Mouse (Mus musculus) forebrain, embryonic 12.5 days (tissue): ENCODE measurements around the gene Cetn3. TPM values are rescaled to one million over a fixed set of nuclear protein-coding genes. Genes with fewer than 3 reads are reported as not detected.

Experiments
- ATAC-seq: fragments of 200-750 bp; cut with Nextera tagmentation; 2 replicates; pipeline ENCODE4 v1.8.0; 2017; ENCODE audit warnings: moderate TSS enrichment; ENCODE audit not compliant: low FRiP score
- H3K27ac ChIP-seq: fragments of 300-500 bp; sonication (generic); 2 replicates; pipeline ENCODE4 v1.5.1; 2016; ENCODE audit warnings: mild to moderate bottlenecking
- H3K27me3 ChIP-seq: fragments of 300-500 bp; sonication (generic); 2 replicates; pipeline ENCODE4 v1.6.1; 2016; ENCODE audit warnings: mild to moderate bottlenecking
- H3K36me3 ChIP-seq: fragments of 300-500 bp; sonication (generic); replicated peaks from 2 replicates; pipeline ENCODE4 v1.6.1; 2016; ENCODE audit warnings: mild to moderate bottlenecking
- H3K4me1 ChIP-seq: fragments of 300-500 bp; sonication (generic); 2 replicates; pipeline ENCODE4 v1.6.1; 2016
- H3K4me2 ChIP-seq: fragments of 300-500 bp; sonication (generic); 2 replicates; pipeline ENCODE4 v1.6.1; 2016; ENCODE audit warnings: mild to moderate bottlenecking, moderate library complexity
- H3K4me3 ChIP-seq: fragments of 300-500 bp; sonication (generic); replicated peaks from 2 replicates; pipeline ENCODE4 v1.5.1; 2016; ENCODE audit warnings: mild to moderate bottlenecking
- H3K9ac ChIP-seq: fragments of 300-500 bp; sonication (generic); 2 replicates; pipeline ENCODE4 v1.6.1; 2016; ENCODE audit warnings: mild to moderate bottlenecking
- H3K9me3 ChIP-seq: fragments of 300-500 bp; sonication (generic); 2 replicates; pipeline ENCODE4 v1.6.1; 2016
- WGBS: fragments of 180-500 bp; shearing (Covaris S2); methylation state at CpG from one replicate; pipeline ENCODE4 v1.1.7; 2016; 5-methylcytosine and 5-hydroxymethylcytosine counted together
- polyA plus RNA-seq: library from polyadenylated mRNA; unstranded; fragments of >200 nt; fragmentation: Nextera tagmentation; extraction: Ambion mirVana; gene quantifications from 2 replicates; pipeline ENCODE4 v1.2.1, GENCODE M21; 2016

Cetn3 gene
- polyA plus RNA-seq, 1 experiment from 2014 or later, result 307 TPM

- ATAC-seq, result no peak
- H3K4me1 ChIP-seq, result no peaks in the 10 kb centered on the region
- no peaks in the 10 kb centered on the region for H3K27me3 ChIP-seq
- H3K4me3 ChIP-seq, result no peak overlapping the region
- no peak overlapping the region for H3K27ac ChIP-seq
- 76% methylated on average over 3 of the region's 3 CpGs for WGBS
- H3K4me2 ChIP-seq, result no peak overlapping the region
- no peaks in the 10 kb centered on the region for H3K36me3 ChIP-seq
- no peaks in the 10 kb centered on the region for H3K9me3 ChIP-seq
- H3K9ac ChIP-seq, result no peak overlapping the region
These were observed 6.7 kb upstream of the Cetn3 start for GRCm38 (mm10) chr13:81776217-81776616.

GRCm38 (mm10) chr13:81782475-81782874 lies 402 bp upstream of the Cetn3 start:
- no peaks in the 10 kb centered on the region for H3K27me3 ChIP-seq
- WGBS, result 52% methylated on average over 9 of the region's 9 CpGs
- ATAC-seq, result no peak
- 0 out of 2 replicates have a peak, but pooled peaks cover 4% of the 10 kb centered on the region for H3K36me3 ChIP-seq
- peak overlapping the region; percentile 70 for H3K4me3 ChIP-seq
- H3K4me2 ChIP-seq, result peak overlapping the region; percentile 55
- H3K4me1 ChIP-seq, result peaks cover 21% of the 10 kb centered on the region
- no peaks in the 10 kb centered on the region for H3K9me3 ChIP-seq
- H3K9ac ChIP-seq, result peak overlapping the region; percentile 80
- peak overlapping the region; percentile 99 for H3K27ac ChIP-seq

- Histone ChIP-seq H3K9me3 (no peaks in the 10 kb centered on the region), H3K9ac (peak overlapping the region; percentile 80), H3K27me3 (no peaks in the 10 kb centered on the region), H3K4me1 (peaks cover 21% of the 10 kb centered on the region), H3K4me3 (peak overlapping the region; percentile 70), H3K27ac (peak overlapping the region; percentile 99), H3K4me2 (peak overlapping the region; percentile 48), H3K36me3 (peaks cover 5% of the 10 kb centered on the region)
- peak; percentile 97 for ATAC-seq
- WGBS, result under 1% methylated on average over 62 of the region's 62 CpGs
These were observed 797 bp downstream of the Cetn3 start for GRCm38 (mm10) chr13:81783405-81784342.

- Histone ChIP-seq H3K36me3 (peaks cover 16% of the 10 kb centered on the region), H3K9me3 (no peaks in the 10 kb centered on the region), H3K27me3 (no peaks in the 10 kb centered on the region), H3K4me3 (no peak overlapping the region), H3K9ac (peak overlapping the region; percentile 45), H3K4me2 (peak overlapping the region; percentile 39), H3K4me1 (peaks cover 21% of the 10 kb centered on the region), H3K27ac (peak overlapping the region; percentile 72; the same call in 1 of the 2 replicates)
- no peak for ATAC-seq
- WGBS, result 53% methylated on average over 11 of the region's 11 CpGs
These were observed 3.0 kb downstream of the Cetn3 start for GRCm38 (mm10) chr13:81785766-81786480.

- Histone ChIP-seq H3K4me3 (no peak overlapping the region), H3K9me3 (no peaks in the 10 kb centered on the region), H3K27ac (no peak overlapping the region), H3K27me3 (no peaks in the 10 kb centered on the region), H3K36me3 (peaks cover 32% of the 10 kb centered on the region), H3K4me1 (peaks cover 9% of the 10 kb centered on the region), H3K4me2 (no peak overlapping the region), H3K9ac (no peak overlapping the region)
- no peak for ATAC-seq
- WGBS, result 95% methylated on average over 8 of the region's 8 CpGs
These were observed 7.3 kb downstream of the Cetn3 start for GRCm38 (mm10) chr13:81790160-81790559.

- no peaks in the 10 kb centered on the region for H3K9me3 ChIP-seq
- no peak overlapping the region for H3K4me3 ChIP-seq
- no peaks in the 10 kb centered on the region for H3K27me3 ChIP-seq
- WGBS, result 94% methylated on average over 8 of the region's 8 CpGs
- ATAC-seq, result no peak
- H3K9ac ChIP-seq, result no peak overlapping the region
- no peaks in the 10 kb centered on the region for H3K4me1 ChIP-seq
- peaks cover 33% of the 10 kb centered on the region for H3K36me3 ChIP-seq
- H3K4me2 ChIP-seq, result no peak overlapping the region
- H3K27ac ChIP-seq, result no peak overlapping the region
These were observed 9.0 kb downstream of the Cetn3 start for GRCm38 (mm10) chr13:81791861-81792260.

GRCm38 (mm10) chr13:81793850-81794249 lies 11.0 kb downstream of the Cetn3 start:
- Histone ChIP-seq H3K27me3 (no peaks in the 10 kb centered on the region), H3K9me3 (no peaks in the 10 kb centered on the region), H3K9ac (no peak overlapping the region), H3K36me3 (peaks cover 30% of the 10 kb centered on the region), H3K27ac (no peak overlapping the region), H3K4me1 (no peaks in the 10 kb centered on the region), H3K4me2 (no peak overlapping the region), H3K4me3 (no peak overlapping the region)
- ATAC-seq, result no peak
- 81% methylated on average over 1 of the region's 1 CpGs for WGBS

- Histone ChIP-seq H3K27ac (no peak overlapping the region), H3K4me2 (no peak overlapping the region), H3K4me3 (no peak overlapping the region), H3K36me3 (no peaks in the 10 kb centered on the region), H3K9me3 (no peaks in the 10 kb centered on the region), H3K27me3 (no peaks in the 10 kb centered on the region), H3K9ac (no peak overlapping the region), H3K4me1 (no peaks in the 10 kb centered on the region)
- 45% methylated on average over 3 of the region's 3 CpGs for WGBS
- ATAC-seq, result no peak
These were observed 18.2 kb downstream of the Cetn3 start for GRCm38 (mm10) chr13:81801121-81801520.

- no peaks in the 10 kb centered on the region for H3K9me3 ChIP-seq
- H3K27me3 ChIP-seq, result no peaks in the 10 kb centered on the region
- H3K4me1 ChIP-seq, result no peaks in the 10 kb centered on the region
- no peak overlapping the region for H3K4me3 ChIP-seq
- no peak overlapping the region for H3K9ac ChIP-seq
- no peak overlapping the region for H3K4me2 ChIP-seq
- no peak overlapping the region for H3K27ac ChIP-seq
- no peaks in the 10 kb centered on the region for H3K36me3 ChIP-seq
- 94% methylated on average over 4 of the region's 4 CpGs for WGBS
- no peak for ATAC-seq
These were observed 20.8 kb downstream of the Cetn3 start for GRCm38 (mm10) chr13:81803713-81804112.

GRCm38 (mm10) chr13:81822750-81823149 lies 39.9 kb downstream of the Cetn3 start:
- Histone ChIP-seq H3K27me3 (no peaks in the 10 kb centered on the region), H3K4me1 (no peaks in the 10 kb centered on the region), H3K4me2 (no peak overlapping the region), H3K4me3 (no peak overlapping the region), H3K27ac (no peak overlapping the region), H3K9ac (no peak overlapping the region), H3K9me3 (no peaks in the 10 kb centered on the region), H3K36me3 (no peaks in the 10 kb centered on the region)
- no peak for ATAC-seq

- Histone ChIP-seq H3K27me3 (no peaks in the 10 kb centered on the region), H3K9ac (no peak overlapping the region), H3K27ac (no peak overlapping the region), H3K9me3 (no peaks in the 10 kb centered on the region), H3K36me3 (no peaks in the 10 kb centered on the region), H3K4me2 (no peak overlapping the region), H3K4me3 (no peak overlapping the region), H3K4me1 (no peaks in the 10 kb centered on the region)
- WGBS, result 82% methylated on average over 11 of the region's 11 CpGs
- ATAC-seq, result no peak
These were observed 41.9 kb downstream of the Cetn3 start for GRCm38 (mm10) chr13:81824576-81825330.

GRCm38 (mm10) chr13:81828486-81828885 lies 45.6 kb downstream of the Cetn3 start:
- Histone ChIP-seq H3K4me3 (no peak overlapping the region), H3K36me3 (no peaks in the 10 kb centered on the region), H3K4me2 (no peak overlapping the region), H3K27me3 (no peaks in the 10 kb centered on the region), H3K27ac (no peak overlapping the region), H3K4me1 (no peaks in the 10 kb centered on the region), H3K9ac (no peak overlapping the region), H3K9me3 (no peaks in the 10 kb centered on the region)
- peak; percentile 51; the same call in 1 of the 2 replicates for ATAC-seq
- WGBS, result 49% methylated on average over 6 of the region's 6 CpGs
